Mouse (Mus musculus): ENCODE data around the gene Srp14.

GRCm38 (mm10) chr2:118491741-118492395 is 12.4 kb upstream of the Srp14 start:
- no peak for TF ChIP-seq CTCF (IDR thresholded peaks at IDR 0.05; ENCODE audit: borderline replicate concordance, insufficient read depth, low read depth, low read length)
- no peak for TF ChIP-seq POLR2A (IDR thresholded peaks at IDR 0.05; ENCODE audit: borderline replicate concordance, insufficient read depth, low read length)

Data from cerebellum, adult 2 months (tissue).